Mouse (Mus musculus): ENCODE results near the gene Pltp. TPM values are rescaled to one million over a fixed set of nuclear protein-coding genes. Genes with fewer than 3 reads are reported as not detected.
A peak's percentile ranks its signal among the peaks of the same experiment; 100 is the strongest.

Pltp gene
- polyA plus RNA-seq (2012; rRNA removed): 48.3 and 51.8 TPM in 2 replicates

DNA sequence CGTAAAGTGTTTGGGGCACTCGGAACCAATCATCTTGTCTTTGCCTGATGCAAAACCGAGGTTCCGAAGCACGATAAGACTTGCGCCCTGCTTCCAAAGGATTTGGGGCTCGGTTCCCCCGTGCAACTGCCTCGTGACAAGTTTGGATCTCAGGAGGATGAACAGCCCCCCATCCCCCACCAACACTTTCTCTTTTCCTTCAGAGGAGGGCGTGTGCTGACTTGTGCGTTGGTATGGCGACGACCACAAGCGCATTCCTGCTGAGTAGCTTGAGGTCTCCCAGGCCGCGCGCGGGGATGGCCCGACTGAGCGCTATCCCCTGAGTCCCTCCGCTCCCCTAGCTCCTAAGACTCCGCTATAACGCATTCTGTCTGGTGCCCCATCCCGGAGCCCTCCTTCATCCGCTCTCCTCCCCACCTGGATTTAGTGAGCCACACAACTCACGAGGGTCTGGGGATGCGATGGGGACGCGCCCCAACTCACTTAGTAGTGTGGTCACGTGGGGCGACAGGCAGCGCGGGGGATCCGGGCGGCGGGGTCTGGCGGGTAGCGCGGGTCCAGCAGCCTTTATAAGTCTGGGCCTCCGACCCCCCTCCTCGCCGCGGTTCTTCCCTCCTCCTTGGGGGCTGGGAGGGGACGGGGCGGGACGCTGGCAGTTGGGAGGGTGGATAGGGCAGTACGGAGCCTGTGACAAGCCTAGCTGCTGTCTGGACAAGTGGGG, at the start of gene Pltp:
Pltp (minus strand) TSS at position 611 of the 721 bp plus-strand sequence.
- H3K27me3 ChIP-seq (ENCODE audit: control insufficient read depth, insufficient read depth, low read length): peaks cover 10% of the 10 kb centered on the region
- peak within 1 kb of the TSS; percentile 65 for H3K4me3 ChIP-seq (ENCODE audit: extremely low read depth, insufficient read depth, insufficient read length)
- 1% methylated on average over 47 of the region's 47 CpGs for WGBS
- peak in 1 of 2 experiments; percentile 44 for DNase-seq (ENCODE audit: low read depth in 1 of 2, low spot score in 2 of 2)
- H3K27ac ChIP-seq (ENCODE audit: insufficient read depth, low read length): no peak within 1 kb of the TSS
- H3K4me1 ChIP-seq (ENCODE audit: control insufficient read depth, insufficient read depth, insufficient read length): peaks cover 12% of the 10 kb centered on the region
- TF ChIP-seq POLR2A (IDR thresholded peaks at IDR 0.05; ENCODE audit: low read depth, low read length) (no peak), CTCF (IDR thresholded peaks at IDR 0.05; ENCODE audit: extremely low read depth, insufficient read depth, insufficient read length, insufficient replicate concordance) (no peak)
- H3K36me3 ChIP-seq (ENCODE audit: control insufficient read depth, insufficient read depth, low read length): no peaks in the 10 kb centered on the region

DNA sequence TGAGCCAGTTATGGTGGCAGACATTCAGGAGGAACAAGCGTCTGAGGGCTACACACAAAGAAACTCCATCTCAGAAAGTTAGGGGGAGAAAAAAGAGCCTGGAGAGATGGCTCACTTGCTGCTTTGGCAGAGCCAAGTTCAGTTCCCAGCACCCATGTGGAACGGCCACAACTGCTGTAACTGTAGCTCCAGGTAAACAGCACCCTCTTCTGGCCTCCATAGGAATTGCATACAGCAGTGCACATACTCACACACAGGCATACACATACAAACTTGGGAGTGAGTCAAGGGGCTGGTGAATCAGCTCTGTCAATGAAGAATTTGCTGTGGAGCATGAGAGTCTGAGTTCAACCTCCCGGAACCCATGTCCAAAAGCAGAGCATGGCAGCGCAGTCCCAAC, 48.6 kb upstream of the Pltp start:
- Histone ChIP-seq H3K27ac (ENCODE audit: insufficient read depth, low read length) (no peak overlapping the region), H3K4me1 (ENCODE audit: control insufficient read depth, insufficient read depth, insufficient read length) (peaks cover 8% of the 10 kb centered on the region; the same call in 1 of the 2 replicates), H3K4me3 (ENCODE audit: extremely low read depth, insufficient read depth, insufficient read length) (no peak overlapping the region), H3K36me3 (ENCODE audit: control insufficient read depth, insufficient read depth, low read length) (peaks cover 55% of the 10 kb centered on the region), H3K27me3 (ENCODE audit: control insufficient read depth, insufficient read depth, low read length) (no peaks in the 10 kb centered on the region)
- DNase-seq (ENCODE audit: low read depth in 1 of 2, low spot score in 2 of 2): no peak
- 99% methylated on average over 4 of the region's 4 CpGs for WGBS
- TF ChIP-seq CTCF (IDR thresholded peaks at IDR 0.05; ENCODE audit: extremely low read depth, insufficient read depth, insufficient read length, insufficient replicate concordance) (no peak), POLR2A (IDR thresholded peaks at IDR 0.05; ENCODE audit: low read depth, low read length) (no peak)

DNA sequence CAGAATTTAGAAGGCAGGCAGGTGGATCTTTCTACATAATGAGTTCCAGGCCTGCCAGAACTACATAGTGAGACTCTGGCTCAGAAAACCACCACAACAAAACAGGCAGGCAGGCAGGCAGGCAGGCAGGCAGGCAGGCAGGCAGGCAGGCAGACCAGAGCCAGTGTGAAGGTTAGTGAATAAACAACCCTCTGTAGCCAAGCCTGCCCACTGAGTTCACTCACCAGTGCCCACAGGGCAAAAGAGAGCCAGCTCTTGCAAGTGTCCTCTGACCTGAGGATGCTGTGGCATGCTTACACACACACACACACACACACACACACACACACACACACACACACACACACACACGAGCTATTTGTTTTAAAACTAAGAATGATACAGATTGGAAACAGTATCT, 46.0 kb upstream of the Pltp start:
- WGBS: 77% methylated on average over 1 of the region's 1 CpGs
- H3K36me3 ChIP-seq (ENCODE audit: control insufficient read depth, insufficient read depth, low read length): peaks cover 70% of the 10 kb centered on the region

DNA sequence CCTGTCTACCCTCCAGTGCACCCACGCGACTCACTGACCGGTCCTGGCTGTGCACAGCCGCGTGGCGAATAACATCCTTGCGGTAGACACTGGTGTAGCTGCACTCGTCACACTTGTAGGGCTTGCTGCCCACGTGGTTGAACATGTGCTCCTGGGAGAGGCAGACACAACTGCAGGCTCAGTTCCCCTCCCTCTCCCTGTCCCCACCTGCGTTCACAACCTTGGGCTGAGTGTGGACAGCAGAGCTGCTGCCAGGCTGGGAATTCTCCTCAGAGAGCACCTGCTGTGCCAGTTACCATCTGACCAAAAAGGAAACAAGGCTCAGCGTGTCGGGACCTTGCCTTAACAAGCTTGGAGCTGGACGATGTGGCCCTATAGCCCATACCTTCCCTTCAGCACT, 43.9 kb upstream of the Pltp start:
- Histone ChIP-seq H3K27ac (ENCODE audit: insufficient read depth, low read length) (no peak overlapping the region), H3K4me1 (ENCODE audit: control insufficient read depth, insufficient read depth, insufficient read length) (no peaks in the 10 kb centered on the region; the same call in 1 of the 2 replicates), H3K4me3 (ENCODE audit: extremely low read depth, insufficient read depth, insufficient read length) (no peak overlapping the region), H3K27me3 (ENCODE audit: control insufficient read depth, insufficient read depth, low read length) (no peaks in the 10 kb centered on the region), H3K36me3 (ENCODE audit: control insufficient read depth, insufficient read depth, low read length) (peaks cover 69% of the 10 kb centered on the region)
- 86% methylated on average over 13 of the region's 13 CpGs for WGBS
- TF ChIP-seq CTCF (IDR thresholded peaks at IDR 0.05; ENCODE audit: extremely low read depth, insufficient read depth, insufficient read length, insufficient replicate concordance): no peak
- DNase-seq (ENCODE audit: low read depth in 1 of 2, low spot score in 2 of 2): no peak

More for the DNA sequence above, 46.0 kb upstream of the Pltp start:
- no peaks in the 10 kb centered on the region; the same call in 1 of the 2 replicates for H3K4me1 ChIP-seq (ENCODE audit: control insufficient read depth, insufficient read depth, insufficient read length)
- no peaks in the 10 kb centered on the region for H3K27me3 ChIP-seq (ENCODE audit: control insufficient read depth, insufficient read depth, low read length)
- no peak overlapping the region for H3K4me3 ChIP-seq (ENCODE audit: extremely low read depth, insufficient read depth, insufficient read length)
- DNase-seq (ENCODE audit: low read depth in 1 of 2, low spot score in 2 of 2): no peak
- TF ChIP-seq CTCF (IDR thresholded peaks at IDR 0.05; ENCODE audit: extremely low read depth, insufficient read depth, insufficient read length, insufficient replicate concordance) (no peak), POLR2A (IDR thresholded peaks at IDR 0.05; ENCODE audit: low read depth, low read length) (no peak)
- no peak overlapping the region for H3K27ac ChIP-seq (ENCODE audit: insufficient read depth, low read length)

DNA sequence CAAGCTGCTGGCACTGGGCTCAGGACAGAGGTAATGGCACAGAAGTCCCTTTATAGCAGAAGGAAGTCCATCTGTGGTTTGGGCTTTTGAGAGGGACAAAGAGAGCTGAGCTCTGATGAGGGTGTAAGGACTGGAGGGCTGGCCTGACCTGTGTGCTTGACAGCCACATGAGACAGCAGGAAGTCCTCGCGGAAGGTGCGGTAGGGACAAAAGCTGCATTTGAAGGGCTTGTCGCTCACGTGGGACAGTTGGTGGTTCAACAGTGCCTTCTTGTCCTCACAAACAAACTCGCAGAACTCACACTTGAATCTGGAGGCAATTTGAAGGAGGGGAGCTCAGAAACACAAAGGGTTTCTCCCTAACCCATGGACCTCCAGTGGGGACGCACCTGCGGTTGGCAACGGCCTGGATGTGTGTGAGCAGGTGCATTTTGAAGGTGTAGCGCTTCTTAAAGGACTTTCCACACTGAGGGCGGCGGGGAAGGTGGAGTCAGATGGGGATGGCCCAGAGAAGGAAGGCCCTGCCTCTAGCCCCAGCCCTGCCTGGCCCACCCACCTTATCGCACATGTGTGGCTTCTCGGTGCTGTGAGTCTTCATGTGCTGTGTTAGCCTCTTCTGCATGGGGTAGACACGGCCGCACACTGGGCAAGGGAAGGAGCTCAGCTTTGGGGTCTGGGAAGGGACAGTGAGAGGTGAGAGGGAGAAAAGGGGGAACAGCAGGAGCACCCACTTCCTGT, 42.4 kb upstream of the Pltp start:
- TF ChIP-seq POLR2A (IDR thresholded peaks at IDR 0.05; ENCODE audit: low read depth, low read length): no peak
- TF ChIP-seq CTCF (IDR thresholded peaks at IDR 0.05; ENCODE audit: extremely low read depth, insufficient read depth, insufficient read length, insufficient replicate concordance): no peak
- Histone ChIP-seq H3K27me3 (ENCODE audit: control insufficient read depth, insufficient read depth, low read length) (no peaks in the 10 kb centered on the region), H3K36me3 (ENCODE audit: control insufficient read depth, insufficient read depth, low read length) (peaks cover 65% of the 10 kb centered on the region), H3K4me3 (ENCODE audit: extremely low read depth, insufficient read depth, insufficient read length) (no peak overlapping the region), H3K4me1 (ENCODE audit: control insufficient read depth, insufficient read depth, insufficient read length) (no peaks in the 10 kb centered on the region; the same call in 1 of the 2 replicates), H3K27ac (ENCODE audit: insufficient read depth, low read length) (peak overlapping the region; percentile 44; the same call in 1 of the 2 replicates)
- 79% methylated on average over 16 of the region's 16 CpGs for WGBS
- no peak for DNase-seq (ENCODE audit: low read depth in 1 of 2, low spot score in 2 of 2)

DNA sequence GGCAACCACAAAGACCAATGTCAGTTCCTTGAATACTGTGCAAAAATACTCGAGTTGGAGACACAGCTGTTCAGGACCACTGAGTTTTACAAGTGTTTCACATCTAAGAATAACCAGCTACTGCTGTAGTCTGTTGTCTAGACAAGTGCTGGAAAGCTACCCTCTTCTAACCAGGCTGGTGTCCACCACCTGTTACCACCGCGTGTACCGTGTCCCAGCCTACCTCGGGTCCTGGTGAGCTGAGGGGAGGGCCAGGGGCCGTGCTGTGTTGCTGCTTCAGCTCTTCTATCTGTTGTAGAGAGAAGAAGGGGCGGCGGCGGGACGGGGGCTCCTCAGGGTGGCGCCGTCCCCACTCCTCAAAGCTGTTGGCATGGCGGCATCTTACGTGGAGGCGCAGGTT, 41.5 kb upstream of the Pltp start:
- Histone ChIP-seq H3K27me3 (ENCODE audit: control insufficient read depth, insufficient read depth, low read length) (no peaks in the 10 kb centered on the region), H3K4me3 (ENCODE audit: extremely low read depth, insufficient read depth, insufficient read length) (no peak overlapping the region), H3K36me3 (ENCODE audit: control insufficient read depth, insufficient read depth, low read length) (peaks cover 64% of the 10 kb centered on the region), H3K27ac (ENCODE audit: insufficient read depth, low read length) (no peak overlapping the region), H3K4me1 (ENCODE audit: control insufficient read depth, insufficient read depth, insufficient read length) (no peaks in the 10 kb centered on the region; the same call in 1 of the 2 replicates)
- DNase-seq (ENCODE audit: low read depth in 1 of 2, low spot score in 2 of 2): no peak
- 87% methylated on average over 15 of the region's 15 CpGs for WGBS
- TF ChIP-seq CTCF (IDR thresholded peaks at IDR 0.05; ENCODE audit: extremely low read depth, insufficient read depth, insufficient read length, insufficient replicate concordance): no peak
- no peak for TF ChIP-seq POLR2A (IDR thresholded peaks at IDR 0.05; ENCODE audit: low read depth, low read length)

Measured in spleen, adult 2 months (tissue).